Mouse (Mus musculus): Measurements from ENCODE around the gene Adamts9. TPM values are rescaled to one million over a fixed set of nuclear protein-coding genes. Genes with fewer than 3 reads are reported as not detected.

Gene Adamts9
- polyA plus RNA-seq, 1 experiment from 2014 or later = 22.8 TPM

DNA sequence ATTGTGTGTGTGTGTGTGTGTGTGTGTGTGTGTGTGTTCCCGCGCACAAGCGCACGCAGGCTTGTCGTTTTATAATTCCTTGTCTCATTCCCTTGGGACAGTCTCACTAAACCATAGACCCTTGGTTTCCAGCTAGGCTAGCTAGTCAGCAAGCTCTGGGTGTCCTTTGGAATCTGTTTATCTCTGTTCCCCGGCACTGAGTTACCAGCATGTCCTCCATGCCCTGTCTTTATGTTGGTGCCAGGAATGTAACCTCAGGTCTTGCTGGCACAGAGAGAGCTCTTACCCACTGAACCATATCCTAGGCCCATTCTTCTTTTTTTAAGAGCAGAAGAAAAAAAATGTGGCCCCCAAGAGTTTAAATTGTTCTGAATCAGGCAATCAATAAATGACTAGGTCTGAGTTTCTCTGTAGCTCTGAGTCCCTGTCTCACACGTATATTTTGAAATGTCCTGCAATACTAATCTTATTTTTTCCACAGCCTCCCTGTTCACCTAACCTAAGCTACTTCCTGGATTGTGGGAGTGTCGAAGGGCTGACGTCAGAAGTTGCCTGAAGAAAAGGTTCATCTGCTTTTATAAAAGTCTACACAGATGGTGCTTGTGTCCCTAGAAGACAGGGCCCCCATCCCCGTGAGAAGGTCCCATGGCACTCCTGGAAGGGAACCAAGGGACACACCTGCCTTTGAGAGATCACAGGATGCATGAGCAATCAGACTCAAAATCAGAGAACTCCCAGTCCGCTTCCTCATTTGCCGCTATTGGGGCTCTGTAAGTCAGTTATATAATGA, 84.4 kb downstream of the Adamts9 start:
- Histone ChIP-seq H3K36me3 (ENCODE audit: control insufficient read depth, insufficient read depth, low read length) (no peaks in the 10 kb centered on the region; the same call in none of the 2 replicates), H3K27me3 (ENCODE audit: control insufficient read depth, insufficient read depth, low read length) (no peaks in the 10 kb centered on the region), H3K27ac (ENCODE audit: low read length) (no peak overlapping the region), H3K4me3 (replicated peaks; ENCODE audit: low read length) (no peak overlapping the region), H3K9ac (ENCODE audit: low read length) (no peak overlapping the region), H3K9me3 (replicated peaks; ENCODE audit: control insufficient read depth, low read length) (no peaks in the 10 kb centered on the region), H3K4me2 (ENCODE audit: low read depth, low read length) (no peak overlapping the region), H3K4me1 (ENCODE audit: control insufficient read depth, insufficient read depth, low read length) (no peaks in the 10 kb centered on the region)
- ATAC-seq (ENCODE audit: insufficient read depth, low FRiP score) = no peak
- 80% methylated on average over 12 of the region's 12 CpGs for WGBS

DNA sequence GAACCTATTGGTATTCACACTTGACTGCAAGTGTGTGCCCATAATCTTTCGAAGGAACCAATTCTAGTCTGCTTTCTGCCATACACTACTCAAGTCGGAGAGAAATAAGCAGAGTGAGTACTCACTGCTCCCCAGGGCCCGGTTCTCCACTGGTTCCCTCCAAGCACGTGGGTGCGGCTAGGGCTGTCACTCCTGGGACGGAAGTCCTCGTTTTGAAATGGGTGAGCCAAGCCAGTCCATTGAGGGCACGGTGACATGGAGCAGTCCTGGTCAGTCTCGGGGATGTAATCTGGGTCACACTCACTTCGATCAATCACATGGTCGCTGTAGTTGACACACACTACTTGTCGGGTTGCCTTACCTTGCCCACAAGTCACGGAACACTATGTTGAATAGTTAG, 85.5 kb downstream of the Adamts9 start:
- Histone ChIP-seq H3K9me3 (replicated peaks; ENCODE audit: control insufficient read depth, low read length) (no peaks in the 10 kb centered on the region), H3K4me2 (ENCODE audit: low read depth, low read length) (no peak overlapping the region), H3K4me3 (replicated peaks; ENCODE audit: low read length) (no peak overlapping the region), H3K9ac (ENCODE audit: low read length) (no peak overlapping the region), H3K36me3 (ENCODE audit: control insufficient read depth, insufficient read depth, low read length) (no peaks in the 10 kb centered on the region; the same call in none of the 2 replicates), H3K27ac (ENCODE audit: low read length) (no peak overlapping the region), H3K27me3 (ENCODE audit: control insufficient read depth, insufficient read depth, low read length) (no peaks in the 10 kb centered on the region), H3K4me1 (ENCODE audit: control insufficient read depth, insufficient read depth, low read length) (no peaks in the 10 kb centered on the region)
- no peak for ATAC-seq (ENCODE audit: insufficient read depth, low FRiP score)
- WGBS = 86% methylated on average over 13 of the region's 13 CpGs

DNA sequence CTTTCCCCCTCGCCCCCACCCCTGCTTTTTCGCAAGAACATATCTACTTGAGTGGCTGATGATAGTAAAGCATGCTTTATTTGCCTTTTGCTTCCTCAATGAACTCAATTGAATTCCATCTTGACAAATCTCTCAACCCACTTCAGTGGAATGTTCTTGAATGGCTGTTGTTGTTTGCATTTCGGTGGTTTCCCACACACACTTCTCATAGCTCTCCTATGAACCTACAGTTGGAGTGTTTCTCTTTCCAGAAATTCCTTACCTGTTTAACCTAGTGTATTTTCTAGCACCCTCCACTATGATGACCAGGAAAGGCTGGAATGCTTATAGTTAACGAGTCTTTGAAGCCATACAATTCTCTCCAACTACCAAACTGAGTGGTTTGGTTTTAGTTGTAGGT, 88.4 kb downstream of the Adamts9 start:
- Histone ChIP-seq H3K27me3 (ENCODE audit: control insufficient read depth, insufficient read depth, low read length) (no peaks in the 10 kb centered on the region), H3K4me3 (replicated peaks; ENCODE audit: low read length) (no peak overlapping the region), H3K9ac (ENCODE audit: low read length) (no peak overlapping the region), H3K27ac (ENCODE audit: low read length) (no peak overlapping the region), H3K9me3 (replicated peaks; ENCODE audit: control insufficient read depth, low read length) (no peaks in the 10 kb centered on the region), H3K4me1 (ENCODE audit: control insufficient read depth, insufficient read depth, low read length) (0 out of 2 replicates have a peak, but pooled peaks cover 2% of the 10 kb centered on the region), H3K36me3 (ENCODE audit: control insufficient read depth, insufficient read depth, low read length) (no peaks in the 10 kb centered on the region; the same call in none of the 2 replicates), H3K4me2 (ENCODE audit: low read depth, low read length) (no peak overlapping the region)
- ATAC-seq (ENCODE audit: insufficient read depth, low FRiP score) = no peak
- WGBS = 66% methylated on average over 4 of the region's 4 CpGs

DNA sequence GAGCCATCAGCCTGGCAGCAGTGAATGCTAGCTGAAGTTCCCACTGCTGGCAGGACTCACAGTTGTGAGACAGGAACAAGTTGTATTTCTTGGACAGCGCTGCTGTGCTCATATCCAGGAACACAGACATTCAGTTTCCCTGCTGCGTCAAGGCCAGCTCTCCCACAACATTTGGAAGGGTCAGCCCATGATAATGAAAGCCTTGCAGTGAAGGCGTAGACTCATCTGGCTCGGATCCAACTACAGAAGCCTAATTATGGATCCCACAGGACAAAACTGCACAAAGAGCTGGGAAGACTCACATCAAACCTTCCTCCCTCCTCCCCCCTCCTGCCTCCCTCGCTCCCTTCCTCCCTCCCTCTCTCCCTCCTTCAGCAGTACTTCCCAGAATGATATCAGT, 93.0 kb downstream of the Adamts9 start:
- WGBS = 31% methylated on average over 5 of the region's 5 CpGs
- no peak overlapping the region for H3K9ac ChIP-seq (ENCODE audit: low read length)
- peaks cover 11% of the 10 kb centered on the region; the same call in 1 of the 2 replicates for H3K4me1 ChIP-seq (ENCODE audit: control insufficient read depth, insufficient read depth, low read length)
- no peaks in the 10 kb centered on the region for H3K9me3 ChIP-seq (replicated peaks; ENCODE audit: control insufficient read depth, low read length)
- H3K4me3 ChIP-seq (replicated peaks; ENCODE audit: low read length) = no peak overlapping the region
- no peaks in the 10 kb centered on the region for H3K27me3 ChIP-seq (ENCODE audit: control insufficient read depth, insufficient read depth, low read length)
- no peaks in the 10 kb centered on the region; the same call in none of the 2 replicates for H3K36me3 ChIP-seq (ENCODE audit: control insufficient read depth, insufficient read depth, low read length)
- peak; percentile 90 for ATAC-seq (ENCODE audit: insufficient read depth, low FRiP score)
- no peak overlapping the region for H3K4me2 ChIP-seq (ENCODE audit: low read depth, low read length)
- H3K27ac ChIP-seq (ENCODE audit: low read length) = peak overlapping the region; percentile 72

DNA sequence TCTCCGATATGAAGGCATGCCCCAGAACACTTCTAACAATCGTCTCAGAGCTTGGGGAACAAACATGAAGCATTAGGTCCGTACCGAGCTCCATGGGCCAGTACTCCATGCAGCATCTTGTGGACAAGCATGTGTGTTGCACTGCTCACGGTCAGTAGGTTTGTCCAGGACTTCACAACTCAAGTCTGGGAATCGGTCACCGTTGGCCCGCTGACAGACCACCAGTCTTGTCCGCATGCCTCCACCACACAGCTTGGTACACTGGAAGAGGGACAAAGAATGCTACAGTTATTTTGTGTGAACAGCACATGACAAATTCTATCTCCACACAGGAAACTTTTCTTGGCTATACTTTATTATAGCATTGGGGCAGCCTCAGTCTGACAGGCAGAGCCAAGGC, 94.1 kb downstream of the Adamts9 start:
- Histone ChIP-seq H3K4me1 (ENCODE audit: control insufficient read depth, insufficient read depth, low read length) (peaks cover 11% of the 10 kb centered on the region; the same call in 1 of the 2 replicates), H3K4me2 (ENCODE audit: low read depth, low read length) (no peak overlapping the region), H3K27ac (ENCODE audit: low read length) (no peak overlapping the region), H3K36me3 (ENCODE audit: control insufficient read depth, insufficient read depth, low read length) (no peaks in the 10 kb centered on the region; the same call in none of the 2 replicates), H3K9me3 (replicated peaks; ENCODE audit: control insufficient read depth, low read length) (no peaks in the 10 kb centered on the region), H3K4me3 (replicated peaks; ENCODE audit: low read length) (no peak overlapping the region), H3K9ac (ENCODE audit: low read length) (no peak overlapping the region), H3K27me3 (ENCODE audit: control insufficient read depth, insufficient read depth, low read length) (no peaks in the 10 kb centered on the region)
- ATAC-seq (ENCODE audit: insufficient read depth, low FRiP score) = no peak
- WGBS = 89% methylated on average over 9 of the region's 9 CpGs

GRCm38 (mm10) chr6:92846614-92847013, 96.7 kb downstream of the Adamts9 start:
- Histone ChIP-seq H3K4me3 (replicated peaks; ENCODE audit: low read length) (no peak overlapping the region), H3K27me3 (ENCODE audit: control insufficient read depth, insufficient read depth, low read length) (no peaks in the 10 kb centered on the region), H3K4me2 (ENCODE audit: low read depth, low read length) (no peak overlapping the region), H3K27ac (ENCODE audit: low read length) (no peak overlapping the region), H3K9me3 (replicated peaks; ENCODE audit: control insufficient read depth, low read length) (no peaks in the 10 kb centered on the region), H3K4me1 (ENCODE audit: control insufficient read depth, insufficient read depth, low read length) (peaks cover 11% of the 10 kb centered on the region; the same call in 1 of the 2 replicates), H3K9ac (ENCODE audit: low read length) (no peak overlapping the region), H3K36me3 (ENCODE audit: control insufficient read depth, insufficient read depth, low read length) (no peaks in the 10 kb centered on the region; the same call in 1 of the 2 replicates)
- 66% methylated on average over 4 of the region's 4 CpGs for WGBS
- ATAC-seq (ENCODE audit: insufficient read depth, low FRiP score) = no peak

GRCm38 (mm10) chr6:92845898-92846297, 97.4 kb downstream of the Adamts9 start:
- WGBS = 62% methylated on average over 8 of the region's 8 CpGs
- H3K4me2 ChIP-seq (ENCODE audit: low read depth, low read length) = no peak overlapping the region
- no peaks in the 10 kb centered on the region for H3K9me3 ChIP-seq (replicated peaks; ENCODE audit: control insufficient read depth, low read length)
- no peak overlapping the region for H3K27ac ChIP-seq (ENCODE audit: low read length)
- H3K27me3 ChIP-seq (ENCODE audit: control insufficient read depth, insufficient read depth, low read length) = no peaks in the 10 kb centered on the region
- peaks cover 9% of the 10 kb centered on the region; the same call in 1 of the 2 replicates for H3K4me1 ChIP-seq (ENCODE audit: control insufficient read depth, insufficient read depth, low read length)
- no peak for ATAC-seq (ENCODE audit: insufficient read depth, low FRiP score)
- no peak overlapping the region for H3K4me3 ChIP-seq (replicated peaks; ENCODE audit: low read length)
- no peaks in the 10 kb centered on the region; the same call in 1 of the 2 replicates for H3K36me3 ChIP-seq (ENCODE audit: control insufficient read depth, insufficient read depth, low read length)
- no peak overlapping the region for H3K9ac ChIP-seq (ENCODE audit: low read length)

- no peak overlapping the region for H3K4me2 ChIP-seq (ENCODE audit: low read depth, low read length)
- 78% methylated on average over 2 of the region's 2 CpGs for WGBS
- no peaks in the 10 kb centered on the region for H3K9me3 ChIP-seq (replicated peaks; ENCODE audit: control insufficient read depth, low read length)
- H3K36me3 ChIP-seq (ENCODE audit: control insufficient read depth, insufficient read depth, low read length) = no peaks in the 10 kb centered on the region; the same call in 1 of the 2 replicates
- H3K4me3 ChIP-seq (replicated peaks; ENCODE audit: low read length) = no peak overlapping the region
- H3K27ac ChIP-seq (ENCODE audit: low read length) = no peak overlapping the region
- H3K4me1 ChIP-seq (ENCODE audit: control insufficient read depth, insufficient read depth, low read length) = 0 out of 2 replicates have a peak, but pooled peaks cover 3% of the 10 kb centered on the region
- H3K27me3 ChIP-seq (ENCODE audit: control insufficient read depth, insufficient read depth, low read length) = no peaks in the 10 kb centered on the region
- no peak overlapping the region for H3K9ac ChIP-seq (ENCODE audit: low read length)
- ATAC-seq (ENCODE audit: insufficient read depth, low FRiP score) = no peak
Measured at GRCm38 (mm10) chr6:92843474-92843873, 99.8 kb downstream of the Adamts9 start.

DNA sequence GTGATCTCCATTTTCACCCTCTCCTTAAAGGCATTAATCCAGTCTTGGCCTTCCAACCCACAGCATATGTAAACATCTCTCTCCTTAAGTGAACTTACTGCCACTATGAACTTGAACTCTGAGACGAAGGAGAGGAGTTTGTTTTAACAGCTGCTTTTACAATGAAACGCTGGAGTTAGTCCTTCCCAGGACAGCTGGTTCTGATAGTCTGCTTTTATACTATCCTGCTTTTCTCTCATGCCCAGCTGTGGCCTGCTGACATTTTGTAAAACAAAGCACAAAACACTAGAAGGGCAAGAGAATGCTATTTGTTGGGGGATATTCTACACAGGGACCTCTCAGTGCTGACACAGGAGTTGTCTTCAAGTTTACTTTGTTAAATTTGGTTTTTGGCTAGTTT, 101.3 kb downstream of the Adamts9 start:
- no peaks in the 10 kb centered on the region for H3K36me3 ChIP-seq (ENCODE audit: control insufficient read depth, insufficient read depth, low read length)
- no peak overlapping the region for H3K9ac ChIP-seq (ENCODE audit: low read length)
- H3K4me1 ChIP-seq (ENCODE audit: control insufficient read depth, insufficient read depth, low read length) = 0 out of 2 replicates have a peak, but pooled peaks cover 3% of the 10 kb centered on the region
- 20% methylated on average over 2 of the region's 2 CpGs for WGBS
- no peaks in the 10 kb centered on the region for H3K27me3 ChIP-seq (ENCODE audit: control insufficient read depth, insufficient read depth, low read length)
- H3K4me2 ChIP-seq (ENCODE audit: low read depth, low read length) = no peak overlapping the region
- H3K27ac ChIP-seq (ENCODE audit: low read length) = no peak overlapping the region
- no peaks in the 10 kb centered on the region for H3K9me3 ChIP-seq (replicated peaks; ENCODE audit: control insufficient read depth, low read length)
- ATAC-seq (ENCODE audit: insufficient read depth, low FRiP score) = no peak
- no peak overlapping the region for H3K4me3 ChIP-seq (replicated peaks; ENCODE audit: low read length)

All from stomach, embryonic 16.5 days (tissue).